Mouse (Mus musculus) bone marrow macrophage, adult 2 months (primary cell): ENCODE measurements at regions not wholly inside any gene's neighbourhood (a gene's known extent, or its start where the extent isn't known, plus 50 kb on each side); places are given as distances from the start of the nearest gene placed in this dataset.

Experiments
- CTCF ChIP-seq: IDR thresholded peaks from 2 replicates; pipeline ENCODE4 v1.5.1; 2012; ENCODE audit warnings: low read depth, mild to moderate bottlenecking, low read length, moderate library complexity
- POLR2A ChIP-seq: IDR thresholded peaks from 2 replicates; pipeline ENCODE4 v1.6.1; 2012; ENCODE audit warnings: mild to moderate bottlenecking, low read depth, low read length, borderline replicate concordance

DNA sequence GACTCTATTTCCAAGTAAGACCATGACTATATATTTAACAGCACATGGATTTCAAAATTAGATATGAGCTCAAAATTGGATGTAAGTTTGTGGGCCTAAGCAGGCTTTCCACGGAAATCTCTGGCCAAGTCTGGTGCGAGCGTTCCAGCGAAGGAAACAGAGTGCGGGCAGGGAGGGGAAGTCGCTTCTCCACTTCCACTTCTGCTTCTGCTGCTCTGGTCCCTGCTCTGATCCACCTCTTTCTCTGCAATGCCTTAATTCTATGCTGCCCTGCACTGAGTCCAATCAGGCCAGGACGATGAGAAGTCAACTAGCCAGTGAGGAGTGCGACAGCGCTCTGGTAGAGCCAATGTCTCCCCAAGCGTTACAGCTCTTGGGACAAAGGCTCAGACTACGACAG is 2085.3 kb downstream of the 9330182O14Rik start:
- TF ChIP-seq CTCF (no peak), POLR2A (no peak)
